Comparison of ENCODE assay signal across 12 mouse cellular contexts in genomic region chr1:106065679-106066078, GRCm38 (mm10).
DNase-seq lines count a peak whose midpoint lies in the region; ATAC-seq and TF ChIP-seq lines count a peak whose summit lies in the region.
"Had no signal": no experiment of that assay in that cellular context is flagged by ENCODE, and none has a peak within 500 bp of the region (broad histone marks: within the 10 kb centered on the region; RNA-seq: fewer than 3 reads in every experiment).

No protein-coding gene starts in this region.

- 0 out of 2 replicates have a peak, but pooled peaks cover 2% of the 10 kb centered on the region for H3K27me3 ChIP-seq in intestine, embryonic 14.5 days (replicated peaks; ENCODE audit: control insufficient read depth, insufficient read depth, low read length)
- H3K27me3 ChIP-seq in intestine, postnatal 0 days (replicated peaks; ENCODE audit: control insufficient read depth, insufficient read depth, low read length): peaks cover 7% of the 10 kb centered on the region; the same call in 1 of the 2 replicates
- H3K27me3 ChIP-seq in C2C12 (ENCODE audit: control insufficient read depth, insufficient read depth, insufficient read length): no peaks in the 10 kb centered on the region

- H3K36me3 ChIP-seq in intestine, embryonic 14.5 days (ENCODE audit: control insufficient read depth, insufficient read depth, low read length): no peaks in the 10 kb centered on the region
- H3K36me3 ChIP-seq in intestine, postnatal 0 days (ENCODE audit: control insufficient read depth, insufficient read depth): no peaks in the 10 kb centered on the region
- H3K36me3 ChIP-seq in C2C12 (ENCODE audit: control insufficient read depth, insufficient read depth): no peaks in the 10 kb centered on the region

- ATAC-seq in intestine, embryonic 14.5 days (replicated peaks; ENCODE audit: low FRiP score, low TSS enrichment, low read depth): no peak; the same call in 1 of the 2 replicates
- no peak for ATAC-seq in intestine, postnatal 0 days
- ATAC-seq: inflammation-experienced regulatory T-cells, adult 6 months had no signal

- peaks cover 6% of the 10 kb centered on the region for H3K4me1 ChIP-seq in intestine, embryonic 14.5 days (replicated peaks; ENCODE audit: control insufficient read depth, insufficient read depth, low read length)
- no peaks in the 10 kb centered on the region for H3K4me1 ChIP-seq in intestine, postnatal 0 days (replicated peaks; ENCODE audit: control insufficient read depth, insufficient read depth, low read length)

- WGBS in intestine, embryonic 14.5 days: 20% methylated on average over 7 of the region's 7 CpGs
- 39% methylated on average over 7 of the region's 7 CpGs for WGBS in intestine, postnatal 0 days

- no peak overlapping the region for H3K4me3 ChIP-seq in intestine, embryonic 14.5 days (ENCODE audit: low read depth, low read length)
- no peak overlapping the region for H3K4me3 ChIP-seq in intestine, postnatal 0 days (ENCODE audit: low read depth, low read length)
- H3K4me3 ChIP-seq in C2C12 (ENCODE audit: insufficient read depth, poor library complexity, severe bottlenecking): no peak overlapping the region

- no peaks in the 10 kb centered on the region for H3K79me3 ChIP-seq in C2C12 (ENCODE audit: low read depth)

- H3ac ChIP-seq in C2C12 (ENCODE audit: control insufficient read depth, insufficient read length, low read depth): no peak overlapping the region

- no peak for TF ChIP-seq CTCF in intestine, postnatal 0 days (IDR thresholded peaks at IDR 0.05; ENCODE audit: low read depth)
- TF ChIP-seq CTCF in C2C12 (IDR thresholded peaks at IDR 0.05; ENCODE audit: control insufficient read depth, insufficient read depth, insufficient read length): no peak
- no peak for TF ChIP-seq CTCF in brain, embryonic 14.5 days (IDR thresholded peaks at IDR 0.05; ENCODE audit: borderline replicate concordance, extremely low read depth, insufficient read depth, insufficient read length)

- DNase-seq in intestine, embryonic 14.5 days (ENCODE audit: low spot score): peak; percentile 51
- peak; percentile 58 for DNase-seq in brain, embryonic 14.5 days (ENCODE audit: low read depth)
- DNase-seq in lung, postnatal 36 days: peak; percentile 49
- no peak for DNase-seq in cerebellum, postnatal 4 days (ENCODE audit: low spot score in 2 of 2)
- DNase-seq in cerebellum, adult 8-10 months: no peak
- DNase-seq: adrenal gland, postnatal 14 days; cerebellum, postnatal 36 days; gastrocnemius, postnatal 10 days; left cerebral cortex, postnatal 4 days had no signal

- no peak overlapping the region for H3K9ac ChIP-seq in intestine, embryonic 14.5 days (ENCODE audit: low read length)
- H3K9ac ChIP-seq in intestine, postnatal 0 days (ENCODE audit: low read depth, low read length): no peak overlapping the region

- no peak overlapping the region for H3K4me2 ChIP-seq in intestine, embryonic 14.5 days (ENCODE audit: low read length)
- H3K4me2 ChIP-seq in intestine, postnatal 0 days (replicated peaks; ENCODE audit: low read depth): no peak overlapping the region

- no peak overlapping the region for H3K27ac ChIP-seq in intestine, embryonic 14.5 days (ENCODE audit: low read depth)
- no peak overlapping the region for H3K27ac ChIP-seq in intestine, postnatal 0 days (ENCODE audit: low read depth, low read length)

- TF ChIP-seq POLR2A in brain, embryonic 14.5 days (IDR thresholded peaks at IDR 0.05; ENCODE audit: borderline replicate concordance, extremely low read depth, insufficient read depth, insufficient read length, poor library complexity, severe bottlenecking): no peak

- no peaks in the 10 kb centered on the region for H3K9me3 ChIP-seq in intestine, embryonic 14.5 days (ENCODE audit: control insufficient read depth, low read length)
- no peaks in the 10 kb centered on the region for H3K9me3 ChIP-seq in intestine, postnatal 0 days (ENCODE audit: control insufficient read depth)

- no peaks in the 10 kb centered on the region for H3K79me2 ChIP-seq in C2C12 (ENCODE audit: control insufficient read depth, insufficient read depth)

TF ChIP-seq in C2C12, 6 proteins besides CTCF, POLR2A, EP300 and RAD21:
- TF ChIP-seq FOSL1 (IDR thresholded peaks at IDR 0.05; ENCODE audit: insufficient read depth, low read length, poor library complexity, severe bottlenecking) (no peak), MYOD1 (IDR thresholded peaks at IDR 0.05; ENCODE audit: control insufficient read depth, insufficient read length, low read depth) (peak; percentile 47), MAX (IDR thresholded peaks at IDR 0.05) (no peak)

Comparison
In these comparisons a context has a peak if more than half of its experiments do, and no peak if none do; other contexts are left out.
1. DNase-seq: peak in intestine, embryonic 14.5 days (single experiment), brain, embryonic 14.5 days (single experiment) and lung, postnatal 36 days (single experiment); none in cerebellum, postnatal 4 days (0 of 2) and cerebellum, adult 8-10 months (single experiment).